ENCODE assay signal across 9 mouse cellular contexts in the genomic region with DNA sequence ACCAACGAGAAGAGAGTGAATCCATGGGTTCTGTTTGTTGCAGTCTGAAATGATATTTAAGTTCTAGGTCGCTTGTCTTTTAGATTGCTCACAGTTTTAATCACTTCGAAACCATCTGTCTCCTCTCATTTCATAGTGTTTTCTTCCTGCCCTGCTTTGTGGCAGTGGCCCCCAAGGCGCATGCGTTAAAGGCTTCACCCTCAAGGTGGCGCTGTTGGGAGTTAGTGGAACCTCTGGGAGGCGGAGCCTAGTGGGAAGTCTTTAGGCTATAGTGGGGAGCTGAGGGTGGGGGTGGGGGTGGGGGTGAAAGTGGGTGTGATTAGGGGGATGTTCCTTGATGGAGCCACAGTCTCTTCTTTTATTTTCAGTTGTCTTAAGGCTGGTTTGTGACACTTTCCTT.
DNase-seq lines count a peak whose midpoint lies in the region; ATAC-seq lines count a peak whose summit lies in the region.
"Had no signal": no experiment of that assay in that cellular context is flagged by ENCODE, and none has a peak within 500 bp of the region (broad histone marks: within the 10 kb centered on the region; RNA-seq: fewer than 3 reads in every experiment).

No protein-coding gene starts in this region.

- DNase-seq in CD4-positive, CD25-positive, alpha-beta regulatory T cell, adult 2 months (ENCODE audit: low read depth, low spot score), result peak; percentile 37
- DNase-seq in midbrain, embryonic 10.5 days (ENCODE audit: low spot score), result peak; percentile 41
- DNase-seq in embryonic facial prominence, embryonic 11.5 days (ENCODE audit: low spot score), result peak; percentile 54
- peak; percentile 66 to 75 for DNase-seq in layer of hippocampus, postnatal 14 days (ENCODE audit: low spot score in 2 of 2)
- DNase-seq in retina, postnatal 7 days (ENCODE audit: low read depth, low spot score), result peak; percentile 28
- no peak for DNase-seq in MN1 (ENCODE audit: low spot score)

- no peak overlapping the region for H3K9ac ChIP-seq in midbrain, embryonic 15.5 days
- no peak overlapping the region for H3K9ac ChIP-seq in embryonic facial prominence, embryonic 11.5 days (replicated peaks; ENCODE audit: low read length)

- no peak overlapping the region for H3K27ac ChIP-seq in midbrain, embryonic 10.5 days (replicated peaks)
- H3K27ac ChIP-seq in midbrain, embryonic 15.5 days, result no peak overlapping the region
- H3K27ac ChIP-seq in embryonic facial prominence, embryonic 11.5 days (replicated peaks; ENCODE audit: low read depth, low read length), result no peak overlapping the region

- 48% methylated on average over 7 of the region's 7 CpGs for WGBS in midbrain, embryonic 10.5 days
- WGBS in midbrain, embryonic 15.5 days, result 51% methylated on average over 7 of the region's 7 CpGs
- 48% methylated on average over 7 of the region's 7 CpGs for WGBS in embryonic facial prominence, embryonic 11.5 days

- H3K9me3 ChIP-seq in midbrain, embryonic 10.5 days (replicated peaks), result no peaks in the 10 kb centered on the region
- no peaks in the 10 kb centered on the region for H3K9me3 ChIP-seq in midbrain, embryonic 15.5 days
- H3K9me3 ChIP-seq in embryonic facial prominence, embryonic 11.5 days (replicated peaks; ENCODE audit: control insufficient read depth, low read length), result no peaks in the 10 kb centered on the region

- H3K4me1 ChIP-seq in midbrain, embryonic 10.5 days, result peaks cover 12% of the 10 kb centered on the region
- H3K4me1 ChIP-seq in midbrain, embryonic 15.5 days, result no peaks in the 10 kb centered on the region
- H3K4me1 ChIP-seq in embryonic facial prominence, embryonic 11.5 days (ENCODE audit: control insufficient read depth, insufficient read depth, low read length), result no peaks in the 10 kb centered on the region
- H3K4me1 ChIP-seq: megakaryocyte, embryonic 14.5 days had no signal

- H3K4me2 ChIP-seq in midbrain, embryonic 15.5 days, result no peak overlapping the region
- no peak overlapping the region for H3K4me2 ChIP-seq in embryonic facial prominence, embryonic 11.5 days (ENCODE audit: low read depth, low read length)

- no peak for ATAC-seq in CD4-positive, CD25-positive, alpha-beta regulatory T cell, adult 4 months
- no peak for ATAC-seq in midbrain, embryonic 15.5 days (replicated peaks)
- ATAC-seq in embryonic facial prominence, embryonic 11.5 days (replicated peaks; ENCODE audit: insufficient number of reproducible peaks, low FRiP score, low TSS enrichment, low read depth), result no peak

- no peak overlapping the region for H3K4me3 ChIP-seq in midbrain, embryonic 10.5 days
- no peak overlapping the region for H3K4me3 ChIP-seq in midbrain, embryonic 15.5 days
- H3K4me3 ChIP-seq in embryonic facial prominence, embryonic 11.5 days (ENCODE audit: low read depth, low read length), result no peak overlapping the region
- H3K4me3 ChIP-seq: megakaryocyte, embryonic 14.5 days had no signal

- H3K36me3 ChIP-seq in midbrain, embryonic 10.5 days, result no peaks in the 10 kb centered on the region
- no peaks in the 10 kb centered on the region for H3K36me3 ChIP-seq in midbrain, embryonic 15.5 days (replicated peaks)
- H3K36me3 ChIP-seq in embryonic facial prominence, embryonic 11.5 days (replicated peaks; ENCODE audit: control insufficient read depth, insufficient read depth, low read depth, low read length), result no peaks in the 10 kb centered on the region

- no peaks in the 10 kb centered on the region for H3K27me3 ChIP-seq in midbrain, embryonic 10.5 days (ENCODE audit: low read depth, poor library complexity, severe bottlenecking)
- no peaks in the 10 kb centered on the region for H3K27me3 ChIP-seq in midbrain, embryonic 15.5 days (replicated peaks)
- no peaks in the 10 kb centered on the region for H3K27me3 ChIP-seq in embryonic facial prominence, embryonic 11.5 days (ENCODE audit: control insufficient read depth, insufficient read depth, low read length)
- H3K27me3 ChIP-seq: megakaryocyte, embryonic 14.5 days had no signal
